Mouse (Mus musculus) adrenal gland (tissue): ENCODE measurements around the gene Olfr6.
"Not testable (repeated sequence)": the region's sequence is repeated elsewhere in the genome, so short reads cannot be mapped to it uniquely, and the experiment has no call there.

Experiments used
- intact Hi-C: fragments of 180-260 bp; cut with DNase I; formaldehyde crosslinking; loops from one replicate; pipeline ENCODE4 v1.15.1; 2025
- long read RNA-seq, 2 experiments: library from polyadenylated mRNA; unstranded; transcript quantifications; one replicate each; pipeline ENCODE4 v2.0.0; 2020; ENCODE audit warnings: borderline replicate concordance in 1 of 2; ENCODE audit not compliant: insufficient replicate concordance in 1 of 2

Gene Olfr6
- long read RNA-seq, experiment 1, result 0 reads
- long read RNA-seq, experiment 2, result 0 reads

DNA sequence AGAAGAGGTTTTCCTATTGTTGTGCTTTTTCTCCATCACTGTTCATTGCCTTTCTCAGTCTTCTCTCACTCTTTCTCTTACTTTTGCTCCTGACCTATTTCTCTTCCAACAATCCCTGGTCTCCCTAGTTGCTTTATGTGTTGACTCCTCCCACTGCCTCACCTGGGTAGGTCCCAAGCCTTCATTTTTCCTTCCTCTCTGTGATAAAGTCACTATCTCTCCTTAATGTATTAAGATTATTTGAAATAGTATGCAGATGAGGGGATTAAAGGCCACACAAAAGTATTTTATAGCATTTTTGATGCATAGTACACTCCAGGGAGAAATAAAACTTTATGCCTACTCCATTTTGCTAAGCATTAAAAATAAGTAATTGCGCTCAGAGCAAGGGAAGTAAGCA is at the start of gene Olfr6:
Olfr6 (minus strand) TSS at position 101 of the 400 bp plus-strand sequence.
- intact Hi-C loops, result loop anchor here (5.0 kb wide), 1 partner anchor 57 kb away; the partner anchor contains the start of gene Olfr1532-ps1

DNA sequence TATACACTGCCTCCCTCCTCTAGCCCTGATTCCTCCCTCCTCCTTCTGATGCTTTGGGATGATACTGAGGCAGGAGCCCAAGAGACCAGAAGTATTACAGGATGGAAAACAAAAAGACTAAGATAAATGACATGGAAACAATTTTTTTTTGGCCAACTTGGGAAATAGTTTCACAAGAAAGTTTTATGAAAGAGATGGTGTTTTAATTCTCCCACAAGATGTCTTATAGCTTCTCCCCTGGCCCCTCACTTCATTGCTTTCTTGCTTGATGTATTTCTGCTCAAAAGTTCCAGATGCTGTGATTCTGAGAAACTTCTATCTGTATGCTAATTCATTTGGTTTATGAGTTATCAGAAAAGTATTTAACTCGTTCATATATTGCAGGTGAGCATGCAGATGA is 42.2 kb upstream of the Olfr6 start, which contains the start of gene Olfr2:
Olfr2 (minus strand) TSS at position 101 of the 400 bp plus-strand sequence.
- intact Hi-C loops, result no loop called here

- intact Hi-C loops, result no loop called here
Measured at GRCm38 (mm10) chr7:107004169-107004568, 40.4 kb upstream of the Olfr6 start.

DNA sequence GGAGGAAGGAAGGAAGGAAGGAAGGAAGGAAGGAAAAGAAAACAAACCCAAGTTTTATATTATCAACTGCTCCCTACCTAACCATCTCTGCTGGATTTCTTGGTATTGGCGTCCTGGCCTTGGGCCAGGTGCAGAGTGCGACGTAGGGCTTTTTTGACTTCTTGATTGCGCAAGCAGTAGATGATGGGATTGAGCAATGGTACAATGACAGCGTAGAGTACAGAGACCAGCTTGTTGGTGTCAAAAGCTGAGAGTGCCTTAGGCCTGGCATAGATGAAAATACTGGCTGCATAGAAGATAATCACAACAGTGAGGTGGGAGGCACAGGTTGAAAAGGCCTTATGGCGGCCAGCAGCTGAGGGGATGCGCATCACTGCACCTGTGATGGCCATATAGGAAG is 37.1 kb upstream of the Olfr6 start:
- intact Hi-C loops, result no loop called here

- intact Hi-C loops, result no loop called here
Measured at GRCm38 (mm10) chr7:106985236-106985635, 21.5 kb upstream of the Olfr6 start.

GRCm38 (mm10) chr7:106975353-106975752 is 11.6 kb upstream of the Olfr6 start, which contains the start of gene Olfr711:
TSS of gene Olfr711 (minus strand) at chr7:106975453.
- intact Hi-C loops, result no loop called here

DNA sequence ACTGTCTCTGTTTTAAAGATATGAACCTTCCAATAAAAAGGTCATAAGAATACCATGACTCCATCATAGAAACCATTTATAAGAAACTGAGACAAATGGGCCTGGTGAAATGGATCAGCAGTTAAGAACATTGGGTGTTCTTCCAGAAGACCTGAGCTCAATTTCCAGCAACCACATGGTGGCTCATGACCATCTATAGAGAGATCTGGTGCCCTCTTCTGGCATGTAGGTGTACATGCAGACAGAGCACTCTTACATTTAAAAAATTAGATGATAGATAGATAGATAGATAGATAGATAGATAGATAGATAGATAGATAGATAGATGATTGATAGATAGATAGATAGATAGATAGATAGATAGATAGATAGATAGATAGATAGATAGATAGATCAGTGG is 3.8 kb upstream of the Olfr6 start:
- intact Hi-C loops, result not testable (repeated sequence)

- intact Hi-C loops, result no loop called here
Measured at GRCm38 (mm10) chr7:106948212-106948611, 15.5 kb downstream of the Olfr6 start, which contains the start of gene Olfr710. TSS of gene Olfr710 (minus strand) at chr7:106948312.

DNA sequence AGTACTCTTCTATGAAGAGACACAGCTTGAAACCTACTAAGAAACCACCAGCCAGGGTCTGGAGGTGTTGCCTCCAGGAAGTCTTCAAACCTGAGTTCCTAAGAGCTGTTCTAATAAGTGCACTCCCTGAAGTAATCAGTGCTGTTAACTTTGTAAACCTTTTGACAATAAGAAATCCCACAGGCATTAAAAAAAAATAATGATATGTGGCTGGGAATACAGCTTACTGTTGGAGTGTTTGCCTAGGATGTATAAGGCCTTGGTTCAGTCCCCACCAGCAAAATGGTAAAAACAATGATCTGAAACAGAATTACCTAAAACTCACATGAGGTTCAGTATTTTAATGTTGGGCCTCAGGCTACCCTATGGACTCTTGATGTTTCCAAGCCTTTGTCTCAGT is 31.6 kb downstream of the Olfr6 start, which contains the start of gene Olfr709-ps1:
Olfr709-ps1 (minus strand) TSS at position 101 of the 400 bp plus-strand sequence.
- intact Hi-C loops, result no loop called here

DNA sequence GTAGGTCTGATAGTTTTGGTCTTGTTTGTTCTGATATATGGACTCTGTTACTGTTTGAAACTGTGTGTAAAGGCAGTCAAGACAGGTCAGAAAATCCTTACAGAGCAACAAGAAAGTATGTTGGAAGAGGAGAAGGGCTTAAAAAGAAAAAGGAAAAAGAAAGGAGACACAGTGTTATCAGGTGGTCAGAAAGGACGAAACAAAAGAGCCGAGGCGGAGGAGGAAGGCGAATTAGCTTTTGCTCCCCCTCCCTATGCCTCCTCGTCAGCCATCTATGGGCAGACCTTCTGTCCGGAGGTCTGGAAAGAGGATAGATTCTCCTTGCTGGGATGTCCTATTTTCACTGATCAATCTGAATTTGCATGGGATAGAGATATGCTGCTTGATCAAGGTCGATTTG is 42.8 kb downstream of the Olfr6 start:
- intact Hi-C loops, result not testable (repeated sequence)

- intact Hi-C loops, result loop anchor here (5.0 kb wide), 1 partner anchor 55 kb away; the partner anchor contains the start of gene Olfr6
Measured at GRCm38 (mm10) chr7:106907676-106908075, 56.1 kb downstream of the Olfr6 start, which contains the start of gene Olfr1532-ps1. TSS of gene Olfr1532-ps1 (plus strand) at chr7:106908001.
